Mouse (Mus musculus) liver, embryonic 18 days (tissue): ENCODE results near the gene Cxcr5. TPM values are rescaled to one million over a fixed set of nuclear protein-coding genes. Genes with fewer than 3 reads are reported as not detected.

ENCODE experiments used
- polyA plus RNA-seq: library from polyadenylated mRNA; depleted of rRNA; stranded (reverse); fragments of >200 nt; gene quantifications from 2 replicates; pipeline ENCODE4 v1.2.3, GENCODE M21; 2012; rRNA removed

Gene Cxcr5
- polyA plus RNA-seq: 0.28 and 0.31 TPM in 2 replicates

GRCm38 (mm10) chr9:44561597-44561996 lies at the start of gene Cxcr5:
Cxcr5 (minus strand) TSS chr9:44561877.

GRCm38 (mm10) chr9:44604779-44605615 lies 43.3 kb upstream of the Cxcr5 start, which contains the start of gene Ddx6:
Ddx6 (plus strand) TSS chr9:44604892.

GRCm38 (mm10) chr9:44482552-44482951 lies 79.1 kb downstream of the Cxcr5 start, which contains the start of gene Bcl9l:
Bcl9l (plus strand) TSS chr9:44482825.

Other genes with a start within 250 kb of the Cxcr5 start
- 11.0 and 12.5 TPM in 2 replicates for gene C2cd2l, start 241.6 kb downstream of the Cxcr5 start, polyA plus RNA-seq
- 18.5 and 19.8 TPM in 2 replicates for gene Dpagt1, start 235.9 kb downstream of the Cxcr5 start, polyA plus RNA-seq
- gene H2afx, start 227.2 kb downstream of the Cxcr5 start, polyA plus RNA-seq: 107 and 124 TPM in 2 replicates
- gene Hmbs, start 217.6 kb downstream of the Cxcr5 start, polyA plus RNA-seq: 450 and 459 TPM in 2 replicates
- 10.0 and 10.6 TPM in 2 replicates for gene Vps11, start 200.2 kb downstream of the Cxcr5 start, polyA plus RNA-seq
- gene Hyou1, start 182.4 kb downstream of the Cxcr5 start, polyA plus RNA-seq: 18.1 and 22.7 TPM in 2 replicates
- gene Slc37a4, start 165.0 kb downstream of the Cxcr5 start, polyA plus RNA-seq: 90.0 and 101 TPM in 2 replicates
- gene Rps25, start 154.7 kb downstream of the Cxcr5 start, polyA plus RNA-seq: 535 and 642 TPM in 2 replicates
- gene Trappc4, start 154.3 kb downstream of the Cxcr5 start, polyA plus RNA-seq: 20.6 and 22.1 TPM in 2 replicates
- 17.5 and 19.5 TPM in 2 replicates for gene Ccdc84, start 143.3 kb downstream of the Cxcr5 start, polyA plus RNA-seq
- 0.01 TPM in 1 of 2 replicates, not detected in the other for gene Foxr1, start 120.7 kb downstream of the Cxcr5 start, polyA plus RNA-seq
- not detected in 2 replicates for gene Upk2, start 106.9 kb downstream of the Cxcr5 start, polyA plus RNA-seq
- gene Bcl9l, start 79.1 kb downstream of the Cxcr5 start, polyA plus RNA-seq: 2.2 and 3.0 TPM in 2 replicates
- 10.3 and 10.7 TPM in 2 replicates for gene Ddx6, start 43.0 kb upstream of the Cxcr5 start, polyA plus RNA-seq
- gene Treh, start 111.4 kb upstream of the Cxcr5 start, polyA plus RNA-seq: 0.01 and 0.08 TPM in 2 replicates
- 3.0 and 3.7 TPM in 2 replicates for gene Phldb1, start 173.3 kb upstream of the Cxcr5 start, polyA plus RNA-seq
- 44.1 and 45.4 TPM in 2 replicates for gene Arcn1, start 206.0 kb upstream of the Cxcr5 start, polyA plus RNA-seq
- gene Ift46, start 206.0 kb upstream of the Cxcr5 start, polyA plus RNA-seq: 20.5 and 22.6 TPM in 2 replicates
- gene Tmem25, start 237.4 kb upstream of the Cxcr5 start, polyA plus RNA-seq: 20.9 and 22.9 TPM in 2 replicates
- 260 and 292 TPM in 2 replicates for gene Ttc36, start 241.2 kb upstream of the Cxcr5 start, polyA plus RNA-seq